Mouse (Mus musculus): ENCODE measurements around the gene Atp13a1. TPM values are rescaled to one million over a fixed set of nuclear protein-coding genes. Genes with fewer than 3 reads are reported as not detected.

Atp13a1 gene
- polyA plus RNA-seq, 1 experiment from 2014 or later: 53.6 TPM

GRCm38 (mm10) chr8:69804537-69804936, 13.6 kb downstream of the Atp13a1 start:
- Histone ChIP-seq H3K4me3 (ENCODE audit: low read depth, low read length) (no peak overlapping the region), H3K9ac (ENCODE audit: low read length) (no peak overlapping the region), H3K36me3 (ENCODE audit: control insufficient read depth, insufficient read depth, low read length) (peaks cover 47% of the 10 kb centered on the region), H3K4me1 (replicated peaks; ENCODE audit: control insufficient read depth, insufficient read depth, low read length) (peaks cover 2% of the 10 kb centered on the region; the same call in 1 of the 2 replicates), H3K27ac (ENCODE audit: low read depth, low read length) (no peak overlapping the region), H3K4me2 (ENCODE audit: low read depth, low read length, severe bottlenecking) (no peak overlapping the region), H3K27me3 (ENCODE audit: control insufficient read depth, insufficient read depth, low read length) (no peaks in the 10 kb centered on the region), H3K9me3 (ENCODE audit: control insufficient read depth, low read length) (no peaks in the 10 kb centered on the region)
- DNase-seq (ENCODE audit: low spot score) (no peak), ATAC-seq (replicated peaks; ENCODE audit: low FRiP score) (no peak)
- WGBS: 93% methylated on average over 6 of the region's 6 CpGs

GRCm38 (mm10) chr8:69805086-69805485, 14.1 kb downstream of the Atp13a1 start:
- ATAC-seq (replicated peaks; ENCODE audit: low FRiP score) (no peak), DNase-seq (ENCODE audit: low spot score) (no peak)
- no peak overlapping the region for H3K4me2 ChIP-seq (ENCODE audit: low read depth, low read length, severe bottlenecking)
- peaks cover 2% of the 10 kb centered on the region; the same call in 1 of the 2 replicates for H3K4me1 ChIP-seq (replicated peaks; ENCODE audit: control insufficient read depth, insufficient read depth, low read length)
- 97% methylated on average over 10 of the region's 10 CpGs for WGBS
- no peak overlapping the region for H3K27ac ChIP-seq (ENCODE audit: low read depth, low read length)
- no peaks in the 10 kb centered on the region for H3K27me3 ChIP-seq (ENCODE audit: control insufficient read depth, insufficient read depth, low read length)
- no peak overlapping the region for H3K9ac ChIP-seq (ENCODE audit: low read length)
- peaks cover 45% of the 10 kb centered on the region for H3K36me3 ChIP-seq (ENCODE audit: control insufficient read depth, insufficient read depth, low read length)
- no peak overlapping the region for H3K4me3 ChIP-seq (ENCODE audit: low read depth, low read length)
- no peaks in the 10 kb centered on the region for H3K9me3 ChIP-seq (ENCODE audit: control insufficient read depth, low read length)

- H3K4me1 ChIP-seq (replicated peaks; ENCODE audit: control insufficient read depth, insufficient read depth, low read length): peaks cover 2% of the 10 kb centered on the region; the same call in 1 of the 2 replicates
- no peak overlapping the region for H3K9ac ChIP-seq (ENCODE audit: low read length)
- H3K27ac ChIP-seq (ENCODE audit: low read depth, low read length): no peak overlapping the region
- ATAC-seq (replicated peaks; ENCODE audit: low FRiP score): no peak
- no peaks in the 10 kb centered on the region for H3K9me3 ChIP-seq (ENCODE audit: control insufficient read depth, low read length)
- peaks cover 40% of the 10 kb centered on the region for H3K36me3 ChIP-seq (ENCODE audit: control insufficient read depth, insufficient read depth, low read length)
- no peak overlapping the region for H3K4me2 ChIP-seq (ENCODE audit: low read depth, low read length, severe bottlenecking)
- WGBS: 94% methylated on average over 9 of the region's 9 CpGs
- no peak for DNase-seq (ENCODE audit: low spot score)
- no peaks in the 10 kb centered on the region for H3K27me3 ChIP-seq (ENCODE audit: control insufficient read depth, insufficient read depth, low read length)
- no peak overlapping the region for H3K4me3 ChIP-seq (ENCODE audit: low read depth, low read length)
Measured at GRCm38 (mm10) chr8:69805491-69805890, 14.5 kb downstream of the Atp13a1 start.

- WGBS: 92% methylated on average over 5 of the region's 5 CpGs
- DNase-seq (ENCODE audit: low spot score) (no peak), ATAC-seq (replicated peaks; ENCODE audit: low FRiP score) (no peak)
- Histone ChIP-seq H3K27ac (ENCODE audit: low read depth, low read length) (no peak overlapping the region), H3K4me3 (ENCODE audit: low read depth, low read length) (no peak overlapping the region), H3K9ac (ENCODE audit: low read length) (no peak overlapping the region), H3K36me3 (ENCODE audit: control insufficient read depth, insufficient read depth, low read length) (peaks cover 37% of the 10 kb centered on the region), H3K4me1 (replicated peaks; ENCODE audit: control insufficient read depth, insufficient read depth, low read length) (peaks cover 2% of the 10 kb centered on the region; the same call in 1 of the 2 replicates), H3K4me2 (ENCODE audit: low read depth, low read length, severe bottlenecking) (no peak overlapping the region), H3K27me3 (ENCODE audit: control insufficient read depth, insufficient read depth, low read length) (no peaks in the 10 kb centered on the region), H3K9me3 (ENCODE audit: control insufficient read depth, low read length) (no peaks in the 10 kb centered on the region)
Measured at GRCm38 (mm10) chr8:69807236-69807635, 16.3 kb downstream of the Atp13a1 start.

GRCm38 (mm10) chr8:69808094-69808863, 17.3 kb downstream of the Atp13a1 start, which contains the start of gene Gmip:
Gene Gmip (plus strand): TSS chr8:69808679.
- Histone ChIP-seq H3K4me1 (replicated peaks; ENCODE audit: control insufficient read depth, insufficient read depth, low read length) (peaks cover 2% of the 10 kb centered on the region; the same call in 1 of the 2 replicates), H3K4me2 (ENCODE audit: low read depth, low read length, severe bottlenecking) (peak within 1 kb of the TSS; percentile 82), H3K27ac (ENCODE audit: low read depth, low read length) (no peak within 1 kb of the TSS), H3K36me3 (ENCODE audit: control insufficient read depth, insufficient read depth, low read length) (peaks cover 32% of the 10 kb centered on the region), H3K4me3 (ENCODE audit: low read depth, low read length) (peak within 1 kb of the TSS; percentile 43), H3K27me3 (ENCODE audit: control insufficient read depth, insufficient read depth, low read length) (no peaks in the 10 kb centered on the region), H3K9ac (ENCODE audit: low read length) (peak within 1 kb of the TSS; percentile 61), H3K9me3 (ENCODE audit: control insufficient read depth, low read length) (no peaks in the 10 kb centered on the region)
- ATAC-seq (replicated peaks; ENCODE audit: low FRiP score) (peak; percentile 86), DNase-seq (ENCODE audit: low spot score) (peak; percentile 87)
- 7% methylated on average over 25 of the region's 28 CpGs for WGBS

GRCm38 (mm10) chr8:69808864-69809403, 18.0 kb downstream of the Atp13a1 start:
- H3K4me1 ChIP-seq (replicated peaks; ENCODE audit: control insufficient read depth, insufficient read depth, low read length): peaks cover 2% of the 10 kb centered on the region; the same call in 1 of the 2 replicates
- DNase-seq (ENCODE audit: low spot score) (peak; percentile 59), ATAC-seq (replicated peaks; ENCODE audit: low FRiP score) (peak; percentile 63)
- H3K27ac ChIP-seq (ENCODE audit: low read depth, low read length): no peak overlapping the region
- H3K36me3 ChIP-seq (ENCODE audit: control insufficient read depth, insufficient read depth, low read length): peaks cover 27% of the 10 kb centered on the region
- 7% methylated on average over 23 of the region's 23 CpGs for WGBS
- peak overlapping the region; percentile 61 for H3K9ac ChIP-seq (ENCODE audit: low read length)
- H3K4me2 ChIP-seq (ENCODE audit: low read depth, low read length, severe bottlenecking): peak overlapping the region; percentile 82
- peak overlapping the region; percentile 43 for H3K4me3 ChIP-seq (ENCODE audit: low read depth, low read length)
- H3K9me3 ChIP-seq (ENCODE audit: control insufficient read depth, low read length): no peaks in the 10 kb centered on the region
- no peaks in the 10 kb centered on the region for H3K27me3 ChIP-seq (ENCODE audit: control insufficient read depth, insufficient read depth, low read length)

- Histone ChIP-seq H3K4me2 (ENCODE audit: low read depth, low read length, severe bottlenecking) (no peak overlapping the region), H3K36me3 (ENCODE audit: control insufficient read depth, insufficient read depth, low read length) (peaks cover 25% of the 10 kb centered on the region), H3K9me3 (ENCODE audit: control insufficient read depth, low read length) (no peaks in the 10 kb centered on the region), H3K9ac (ENCODE audit: low read length) (no peak overlapping the region), H3K4me3 (ENCODE audit: low read depth, low read length) (no peak overlapping the region), H3K27ac (ENCODE audit: low read depth, low read length) (no peak overlapping the region), H3K27me3 (ENCODE audit: control insufficient read depth, insufficient read depth, low read length) (no peaks in the 10 kb centered on the region), H3K4me1 (replicated peaks; ENCODE audit: control insufficient read depth, insufficient read depth, low read length) (peaks cover 2% of the 10 kb centered on the region; the same call in 1 of the 2 replicates)
- no peak for DNase-seq (ENCODE audit: low spot score)
- 68% methylated on average over 3 of the region's 3 CpGs for WGBS
- ATAC-seq (replicated peaks; ENCODE audit: low FRiP score): no peak
Measured at GRCm38 (mm10) chr8:69809820-69810219, 18.9 kb downstream of the Atp13a1 start.

GRCm38 (mm10) chr8:69814881-69815280, 23.9 kb downstream of the Atp13a1 start:
- H3K9me3 ChIP-seq (ENCODE audit: control insufficient read depth, low read length): no peaks in the 10 kb centered on the region
- H3K4me2 ChIP-seq (ENCODE audit: low read depth, low read length, severe bottlenecking): no peak overlapping the region
- H3K27me3 ChIP-seq (ENCODE audit: control insufficient read depth, insufficient read depth, low read length): no peaks in the 10 kb centered on the region
- no peak overlapping the region for H3K4me3 ChIP-seq (ENCODE audit: low read depth, low read length)
- H3K27ac ChIP-seq (ENCODE audit: low read depth, low read length): no peak overlapping the region
- DNase-seq (ENCODE audit: low spot score) (no peak), ATAC-seq (replicated peaks; ENCODE audit: low FRiP score) (no peak)
- H3K36me3 ChIP-seq (ENCODE audit: control insufficient read depth, insufficient read depth, low read length): peaks cover 2% of the 10 kb centered on the region; the same call in 1 of the 2 replicates
- H3K9ac ChIP-seq (ENCODE audit: low read length): no peak overlapping the region
- no peaks in the 10 kb centered on the region for H3K4me1 ChIP-seq (replicated peaks; ENCODE audit: control insufficient read depth, insufficient read depth, low read length)
- 90% methylated on average over 2 of the region's 2 CpGs for WGBS

Measured in forebrain, embryonic 11.5 days (tissue).